Mouse (Mus musculus) ovary, postnatal 14 days (tissue): ENCODE data around the gene Drosha.
"Not testable (repeated sequence)": the region's sequence is repeated elsewhere in the genome, so short reads cannot be mapped to it uniquely, and the experiment has no call there.

ENCODE experiments used
- DNase-seq: peaks from one replicate; pipeline ENCODE4 v3.0.0; 2022; ENCODE audit warnings: low spot score

Drosha gene

GRCm38 (mm10) chr15:12824197-12824952, at the start of gene Drosha, which contains the start of gene 6030458C11Rik:
Drosha (plus strand) TSS chr15:12824815.
6030458C11Rik (minus strand) TSS chr15:12824649.
- peak; percentile 97 for DNase-seq

- DNase-seq: no peak
These were observed 43.3 kb upstream of the Drosha start for GRCm38 (mm10) chr15:12781296-12781695.

GRCm38 (mm10) chr15:12781729-12782326, 42.8 kb upstream of the Drosha start:
- DNase-seq: no peak

GRCm38 (mm10) chr15:12788536-12788935, 36.1 kb upstream of the Drosha start:
- no peak for DNase-seq

GRCm38 (mm10) chr15:12789406-12789867, 35.2 kb upstream of the Drosha start:
- no peak for DNase-seq

GRCm38 (mm10) chr15:12794311-12794710, 30.3 kb upstream of the Drosha start:
- no peak for DNase-seq

DNA sequence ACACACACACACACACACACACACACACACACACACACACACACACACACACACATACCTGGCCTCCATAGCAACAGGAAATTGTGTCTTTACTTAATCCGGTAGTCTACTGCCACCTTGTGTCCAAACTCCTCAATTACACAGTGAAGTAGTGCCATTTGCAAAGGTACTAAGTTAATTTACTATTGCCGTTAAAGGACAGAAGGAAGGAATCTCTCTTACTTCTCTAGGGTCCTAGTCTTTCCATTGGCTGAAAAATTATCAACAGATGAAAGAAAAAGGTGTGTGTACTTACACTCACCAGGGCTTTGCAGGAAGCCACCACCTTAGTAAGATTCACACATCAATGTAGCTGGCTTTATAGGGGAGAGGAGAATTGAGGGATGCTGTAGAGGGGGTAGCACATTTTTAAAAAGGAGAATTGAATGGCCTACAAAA, 29.1 kb upstream of the Drosha start:
- DNase-seq: peak; percentile 65

DNA sequence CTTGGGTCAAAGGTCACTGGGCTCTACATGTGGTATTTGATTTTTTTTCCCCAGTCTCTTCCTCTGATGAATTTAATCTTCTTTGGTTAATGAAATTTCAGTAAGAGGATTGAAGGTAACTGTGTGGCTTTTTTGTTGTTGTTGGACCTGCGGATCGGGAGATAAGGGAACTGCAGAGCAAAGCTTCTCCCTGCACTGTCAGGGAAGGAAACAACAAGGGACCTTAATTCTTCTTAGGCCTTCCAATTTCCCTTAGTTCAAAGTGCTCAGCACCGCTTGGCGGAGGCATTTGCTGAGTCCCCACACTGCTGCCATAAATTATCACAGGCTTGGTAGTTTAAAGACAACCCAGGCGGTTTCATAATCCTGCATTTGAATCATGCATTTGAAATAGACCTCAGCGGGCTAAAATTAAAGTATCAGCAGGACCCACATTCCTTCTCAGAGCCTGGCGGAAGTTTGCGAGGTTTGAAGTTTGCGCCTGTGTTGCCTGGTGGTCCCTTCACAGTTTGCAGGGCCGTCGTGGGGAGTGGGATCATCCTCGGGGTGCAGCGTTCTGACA, 28.6 kb upstream of the Drosha start:
- no peak for DNase-seq

DNA sequence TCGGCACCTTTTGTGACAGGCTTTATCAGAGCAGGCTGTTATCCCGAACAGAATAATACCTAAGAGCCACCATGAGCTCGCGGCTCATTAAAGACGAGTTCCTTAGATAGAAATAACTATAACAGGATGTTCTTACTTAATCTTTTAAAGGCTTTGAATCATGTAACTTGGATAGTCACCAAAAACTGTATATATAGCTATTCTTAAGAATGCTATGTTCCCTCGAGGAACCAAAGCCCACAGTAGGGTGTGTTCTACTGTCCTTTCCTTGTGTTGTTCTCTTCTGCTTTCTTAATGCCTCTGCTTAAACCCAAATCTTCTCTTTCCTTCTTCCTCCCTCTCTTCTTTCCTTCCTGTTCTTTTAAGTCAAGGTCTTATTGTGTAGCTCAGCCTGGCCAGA, 26.6 kb upstream of the Drosha start:
- DNase-seq: no peak

DNA sequence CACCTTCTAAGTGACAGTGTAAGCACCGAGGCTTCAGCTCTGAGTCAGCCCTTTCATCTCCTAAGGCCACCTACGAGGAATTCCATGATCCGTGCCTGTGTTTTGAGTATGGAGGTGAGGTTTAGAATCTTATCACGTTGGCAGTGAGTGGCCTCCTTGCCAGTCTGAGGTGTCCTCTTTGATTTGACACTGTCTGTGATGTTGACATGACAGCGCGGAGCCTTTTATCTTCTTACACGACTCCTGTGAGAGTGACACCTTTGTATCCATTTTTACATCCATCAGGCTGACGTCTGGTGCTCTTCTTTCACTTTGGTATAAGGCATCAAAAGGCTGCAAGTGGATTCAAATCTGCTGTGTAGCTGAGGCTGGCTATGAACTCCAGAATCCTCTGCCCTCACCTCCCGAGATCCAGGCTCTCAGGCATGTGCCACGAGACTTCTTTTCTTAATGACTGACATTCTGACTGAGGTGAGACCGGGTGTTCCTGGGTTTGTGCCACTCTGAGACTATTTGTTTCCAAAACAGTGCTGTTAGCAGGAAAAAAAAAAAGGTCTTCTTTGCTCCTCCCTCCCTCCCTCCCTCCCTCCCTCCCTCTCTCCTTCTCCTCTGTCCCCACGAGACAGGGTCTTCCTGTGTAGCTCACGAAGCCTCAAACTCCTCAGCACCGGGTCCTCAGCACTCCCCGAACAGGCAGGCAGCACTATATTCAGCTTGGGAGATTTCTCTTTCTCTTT, 24.0 kb upstream of the Drosha start:
- no peak for DNase-seq

DNA sequence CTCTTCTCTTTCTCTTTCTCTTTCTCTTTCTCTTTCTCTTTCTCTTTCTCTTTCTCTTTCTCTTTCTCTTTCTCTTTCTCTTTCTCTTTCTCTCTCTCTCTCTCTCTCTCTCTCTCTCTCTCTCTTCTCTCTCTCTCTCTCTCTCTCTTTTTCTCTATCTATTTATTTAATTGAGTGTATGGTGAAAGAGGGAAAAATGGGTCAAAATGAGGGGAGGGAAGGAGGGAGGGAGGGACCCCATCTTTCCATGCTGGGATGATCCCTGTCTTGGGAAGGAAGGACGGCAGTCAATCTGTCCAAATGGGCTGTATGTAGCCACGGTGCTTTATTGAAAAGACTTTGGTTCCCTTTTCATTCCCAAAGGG, 23.5 kb upstream of the Drosha start:
- not testable (repeated sequence) for DNase-seq

GRCm38 (mm10) chr15:12805071-12805470, 19.5 kb upstream of the Drosha start:
- DNase-seq: no peak

GRCm38 (mm10) chr15:12807088-12807487, 17.5 kb upstream of the Drosha start:
- no peak for DNase-seq

GRCm38 (mm10) chr15:12809305-12809704, 15.3 kb upstream of the Drosha start:
- DNase-seq: no peak

DNA sequence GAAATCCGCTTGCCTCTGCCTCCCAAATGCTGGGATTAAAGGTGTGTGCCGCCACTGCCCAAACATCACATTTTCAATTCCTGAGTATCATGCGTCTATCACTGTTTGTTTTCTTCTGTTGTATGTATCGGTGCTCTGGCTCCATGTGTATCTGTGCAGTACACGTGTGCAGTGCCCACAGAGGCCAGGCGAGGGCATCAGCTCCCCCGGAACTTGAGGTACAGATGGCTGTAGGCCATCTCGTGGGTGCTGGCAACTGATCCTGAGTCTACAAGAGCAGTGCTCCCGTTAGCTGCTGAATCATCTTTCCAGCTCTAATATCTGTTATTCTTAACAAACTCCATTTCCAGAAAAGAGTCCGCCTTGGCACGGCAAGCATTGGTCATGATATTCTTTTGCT, 12.0 kb upstream of the Drosha start:
- DNase-seq: no peak

DNA sequence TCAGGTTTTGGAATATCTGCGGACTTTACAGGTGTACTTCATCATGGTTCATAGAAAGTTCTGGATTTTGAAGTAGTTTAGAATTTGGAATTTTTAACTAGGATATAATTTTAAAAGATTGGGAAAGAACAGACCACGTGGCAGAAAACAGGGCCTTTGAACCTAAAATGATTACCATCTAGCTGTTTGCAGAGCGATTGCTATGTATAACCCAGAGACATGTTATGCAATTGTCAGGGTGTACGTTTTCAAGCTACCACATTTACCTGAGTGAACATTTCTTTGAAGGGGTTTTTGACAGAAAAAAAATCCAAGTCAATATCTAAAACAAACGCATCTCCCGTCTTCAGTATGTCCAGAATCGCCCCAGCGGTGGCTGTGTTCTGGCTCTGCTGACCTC, 7.0 kb upstream of the Drosha start:
- DNase-seq: no peak

- DNase-seq: no peak
These were observed 1.9 kb upstream of the Drosha start for GRCm38 (mm10) chr15:12822416-12823395.

DNA sequence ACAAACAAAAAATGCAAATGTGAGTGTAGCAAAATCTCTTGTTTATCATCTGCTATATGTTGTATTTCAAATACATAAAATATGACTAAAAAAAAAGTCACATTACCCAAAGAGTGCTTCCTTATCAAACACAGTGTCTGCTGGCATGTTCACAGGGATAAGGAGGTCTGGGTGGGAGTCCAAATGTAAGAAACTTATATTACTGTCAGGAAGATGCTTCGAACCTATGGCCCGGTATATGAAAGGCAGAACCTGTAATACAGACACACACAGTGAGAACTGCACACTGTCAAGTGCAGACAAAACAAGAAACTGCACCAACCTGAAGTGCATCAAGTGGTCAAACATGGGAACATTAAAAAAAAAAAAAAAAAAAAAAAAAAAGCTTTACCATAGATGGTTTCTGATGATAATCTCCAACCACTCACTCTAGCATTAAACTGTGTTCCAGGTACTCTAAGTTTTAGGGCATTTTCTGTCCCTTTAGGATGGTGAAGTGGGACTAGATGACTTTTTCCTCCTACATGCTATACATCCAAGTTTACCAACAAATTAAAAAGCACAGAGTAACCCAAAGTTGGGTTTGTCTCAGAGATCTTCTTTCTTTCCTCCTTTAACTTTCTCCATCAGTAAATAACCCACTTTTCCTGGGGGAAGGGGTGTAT, 1.0 kb upstream of the Drosha start:
- no peak for DNase-seq

DNA sequence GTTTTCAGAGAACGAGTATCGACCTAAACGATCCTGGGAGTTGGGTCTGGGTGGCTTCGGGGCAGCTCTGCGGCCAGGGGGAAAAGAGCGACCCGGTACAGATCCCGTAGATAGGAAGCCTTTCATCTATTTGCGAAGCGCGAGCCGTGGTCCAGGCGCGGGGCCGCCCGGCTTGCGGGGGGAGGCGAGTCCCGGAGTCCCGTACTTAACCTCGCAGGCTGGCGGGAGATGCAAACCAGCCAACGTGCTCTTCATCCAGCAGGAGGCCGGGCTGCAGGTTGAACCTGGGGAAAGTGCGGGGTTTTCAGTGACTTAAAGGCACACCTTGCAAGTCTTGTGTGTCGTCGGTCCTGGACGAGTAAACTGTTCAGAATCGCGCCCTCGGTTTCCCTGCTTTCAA, 350 bp downstream of the Drosha start:
- peak; percentile 23 for DNase-seq

GRCm38 (mm10) chr15:12825408-12825807, 793 bp downstream of the Drosha start:
- DNase-seq: no peak

GRCm38 (mm10) chr15:12829878-12830277, 5.3 kb downstream of the Drosha start:
- DNase-seq: no peak
